Mouse (Mus musculus) testis, adult 2 months (tissue): ENCODE measurements around the gene Fam185a.

Source experiments
- CTCF ChIP-seq: fragments of 200-500 bp; IDR thresholded peaks from 2 replicates; pipeline ENCODE4 v1.5.1; 2012; ENCODE audit warnings: low read depth, mild to moderate bottlenecking, inconsistent platforms, low read length, moderate library complexity; ENCODE audit not compliant: control insufficient read depth, insufficient read depth, insufficient replicate concordance
- POLR2A ChIP-seq: fragments of 200-500 bp; IDR thresholded peaks from 2 replicates; pipeline ENCODE4 v1.6.1; 2012; ENCODE audit warnings: low read depth, mild to moderate bottlenecking, inconsistent platforms, low read length, moderate library complexity; ENCODE audit not compliant: control insufficient read depth

DNA sequence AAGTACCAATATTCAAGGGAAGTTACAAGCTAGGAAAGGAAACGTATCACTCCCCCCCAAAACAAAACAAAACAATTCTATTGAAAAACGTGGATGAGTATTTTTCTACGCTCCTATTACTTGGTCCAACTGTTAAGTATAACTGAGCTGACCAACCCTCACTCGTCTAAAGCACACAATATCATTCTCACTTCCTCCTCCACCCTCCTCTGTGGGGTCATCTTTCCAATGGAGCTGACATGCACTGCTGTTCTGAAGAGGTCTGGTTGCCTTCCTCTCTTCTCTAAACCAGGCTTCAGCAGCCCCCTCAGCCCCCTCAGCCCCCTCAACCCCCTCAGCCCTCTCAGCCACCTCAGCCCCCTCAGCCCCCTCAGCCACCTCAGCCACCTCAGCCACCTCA is 85.0 kb downstream of the Fam185a start:
- TF ChIP-seq CTCF, result no peak
- no peak for TF ChIP-seq POLR2A
